Mouse (Mus musculus) kidney, embryonic 16.5 days (tissue): Measurements from ENCODE around the gene Kif17. TPM values are rescaled to one million over a fixed set of nuclear protein-coding genes. Genes with fewer than 3 reads are reported as not detected.
A peak's percentile ranks its signal among the peaks of the same experiment; 100 is the strongest.

Source experiments
- ATAC-seq: fragments of 200-750 bp; cut with Nextera tagmentation; 2 replicates; pipeline ENCODE4 v1.8.0; 2017; ENCODE audit warnings: moderate TSS enrichment; ENCODE audit not compliant: low FRiP score, low TSS enrichment
- H3K27ac ChIP-seq: fragments of 300-500 bp; sonication (generic); 2 replicates; pipeline ENCODE4 v1.5.1; 2014; ENCODE audit warnings: low read length
- H3K27me3 ChIP-seq: fragments of 300-500 bp; sonication (generic); 2 replicates; pipeline ENCODE4 v1.6.1; 2014; ENCODE audit warnings: low read length, control low read depth, mixed read lengths; ENCODE audit not compliant: insufficient read depth
- H3K36me3 ChIP-seq: fragments of 300-500 bp; sonication (generic); 2 replicates; pipeline ENCODE4 v1.6.1; 2014; ENCODE audit warnings: low read length, control low read depth, mixed read lengths; ENCODE audit not compliant: insufficient read depth
- H3K4me1 ChIP-seq: fragments of 300-500 bp; sonication (generic); 2 replicates; pipeline ENCODE4 v1.6.1; 2014; ENCODE audit warnings: low read length, control low read depth, mixed read lengths; ENCODE audit not compliant: insufficient read depth
- H3K4me2 ChIP-seq: fragments of 300-500 bp; sonication (generic); replicated peaks from 2 replicates; pipeline ENCODE4 v1.6.1; 2014; ENCODE audit warnings: low read depth, low read length
- H3K4me3 ChIP-seq: fragments of 300-500 bp; sonication (generic); 2 replicates; pipeline ENCODE4 v1.5.1; 2014; ENCODE audit warnings: mild to moderate bottlenecking, low read length
- H3K9ac ChIP-seq: fragments of 300-500 bp; sonication (generic); replicated peaks from 2 replicates; pipeline ENCODE4 v1.6.1; 2014; ENCODE audit warnings: low read length
- H3K9me3 ChIP-seq: fragments of 300-500 bp; sonication (generic); 2 replicates; pipeline ENCODE4 v1.6.1; 2016; ENCODE audit warnings: low read length, control low read depth
- WGBS: fragments of 180-500 bp; shearing (Covaris S2); extraction: QIAGEN DNeasy Blood & Tissue Kit; methylation state at CpG from one replicate; pipeline ENCODE4 v1.1.7; 2014; 5-methylcytosine and 5-hydroxymethylcytosine counted together
- polyA plus RNA-seq: library from polyadenylated mRNA; unstranded; fragments of >200 nt; fragmentation: Nextera tagmentation; extraction: Ambion mirVana; gene quantifications from 2 replicates; pipeline ENCODE4 v1.2.1, GENCODE M21; 2015

Kif17 gene
- polyA plus RNA-seq, 1 experiment from 2014 or later: 2.2 TPM

GRCm38 (mm10) chr4:138257116-138257687 lies 7.0 kb downstream of the Kif17 start:
- Histone ChIP-seq H3K9ac (no peak overlapping the region), H3K36me3 (no peaks in the 10 kb centered on the region), H3K4me3 (no peak overlapping the region), H3K27ac (no peak overlapping the region), H3K4me2 (no peak overlapping the region), H3K9me3 (no peaks in the 10 kb centered on the region), H3K27me3 (peaks cover 5% of the 10 kb centered on the region; the same call in 1 of the 2 replicates), H3K4me1 (peaks cover 4% of the 10 kb centered on the region)
- no peak for ATAC-seq
- WGBS: 84% methylated on average over 22 of the region's 22 CpGs

DNA sequence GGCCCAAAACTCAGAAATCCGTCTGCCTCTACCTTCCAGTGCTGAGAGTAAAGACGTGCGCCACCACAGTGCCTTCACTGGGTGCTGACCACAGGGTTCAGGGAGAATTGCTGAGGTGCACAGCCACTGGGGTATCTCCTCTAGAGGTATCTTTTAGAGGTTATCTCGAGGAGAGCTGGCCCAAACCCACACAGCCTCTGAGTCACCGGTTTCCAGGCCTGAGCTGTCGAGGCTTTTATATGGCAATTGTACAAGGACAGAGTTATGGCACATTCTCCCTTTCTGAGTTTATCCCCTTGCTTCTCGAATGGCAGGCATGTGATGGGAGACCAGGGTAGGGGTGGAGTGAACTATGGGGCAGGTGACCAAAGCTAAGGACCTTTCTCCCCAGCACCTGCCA lies 8.4 kb downstream of the Kif17 start:
- no peaks in the 10 kb centered on the region for H3K9me3 ChIP-seq
- H3K27ac ChIP-seq: no peak overlapping the region
- no peaks in the 10 kb centered on the region for H3K36me3 ChIP-seq
- H3K4me1 ChIP-seq: 0 out of 2 replicates have a peak, but pooled peaks cover 5% of the 10 kb centered on the region
- no peak overlapping the region for H3K9ac ChIP-seq
- ATAC-seq: no peak
- 85% methylated on average over 7 of the region's 7 CpGs for WGBS
- no peak overlapping the region for H3K4me2 ChIP-seq
- H3K27me3 ChIP-seq: no peaks in the 10 kb centered on the region; the same call in 1 of the 2 replicates
- H3K4me3 ChIP-seq: no peak overlapping the region

GRCm38 (mm10) chr4:138259482-138259881 lies 9.2 kb downstream of the Kif17 start:
- WGBS: 81% methylated on average over 5 of the region's 5 CpGs
- ATAC-seq: no peak
- no peaks in the 10 kb centered on the region; the same call in 1 of the 2 replicates for H3K27me3 ChIP-seq

DNA sequence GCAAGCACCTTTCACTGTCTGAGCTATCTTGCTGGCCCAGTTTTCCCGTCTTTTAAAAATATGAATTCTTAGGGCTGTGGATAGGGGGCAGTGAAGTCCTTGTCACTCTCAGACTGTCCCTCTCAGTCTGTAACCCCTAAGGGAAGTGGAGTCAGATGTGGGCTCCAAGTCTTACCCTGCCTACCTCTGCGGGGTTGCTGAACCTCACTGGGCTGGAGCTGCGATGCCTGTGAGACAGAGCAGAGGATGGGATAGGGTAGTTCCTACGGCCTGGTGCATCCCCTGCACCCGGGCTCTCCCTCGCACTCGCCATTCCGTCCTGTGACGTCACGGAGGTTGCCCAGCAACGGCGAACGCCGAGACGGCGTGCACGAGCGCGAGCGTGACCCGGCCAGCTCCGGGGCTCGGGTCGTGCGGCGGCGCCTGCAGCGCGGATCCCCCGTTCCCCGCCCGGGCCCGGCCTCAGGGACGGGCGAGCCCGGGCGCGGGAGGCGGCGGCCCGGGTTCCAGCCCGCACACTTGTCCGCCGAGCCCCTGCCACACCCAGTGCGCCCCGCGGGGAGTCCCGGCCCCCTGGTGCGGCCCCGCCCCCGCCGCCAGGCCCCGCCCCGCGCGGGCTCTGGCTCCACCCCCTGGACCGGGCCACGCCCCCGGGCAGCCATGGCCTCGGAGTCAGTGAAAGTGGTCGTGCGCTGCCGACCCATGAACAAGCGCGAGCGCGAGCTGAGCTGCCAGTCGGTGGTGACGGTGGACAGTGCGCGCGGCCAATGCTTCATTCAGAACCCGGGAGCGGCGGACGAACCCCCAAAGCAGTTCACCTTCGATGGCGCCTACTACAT lies 11.8 kb downstream of the Kif17 start:
- under 1% methylated on average over 69 of the region's 78 CpGs for WGBS
- Histone ChIP-seq H3K4me3 (peak overlapping the region; percentile 70), H3K9me3 (no peaks in the 10 kb centered on the region)

More at GRCm38 (mm10) chr4:138259482-138259881, 9.2 kb downstream of the Kif17 start:
- Histone ChIP-seq H3K36me3 (no peaks in the 10 kb centered on the region), H3K4me1 (0 out of 2 replicates have a peak, but pooled peaks cover 5% of the 10 kb centered on the region), H3K27ac (no peak overlapping the region), H3K9ac (no peak overlapping the region), H3K4me2 (no peak overlapping the region), H3K4me3 (no peak overlapping the region), H3K9me3 (no peaks in the 10 kb centered on the region)

DNA sequence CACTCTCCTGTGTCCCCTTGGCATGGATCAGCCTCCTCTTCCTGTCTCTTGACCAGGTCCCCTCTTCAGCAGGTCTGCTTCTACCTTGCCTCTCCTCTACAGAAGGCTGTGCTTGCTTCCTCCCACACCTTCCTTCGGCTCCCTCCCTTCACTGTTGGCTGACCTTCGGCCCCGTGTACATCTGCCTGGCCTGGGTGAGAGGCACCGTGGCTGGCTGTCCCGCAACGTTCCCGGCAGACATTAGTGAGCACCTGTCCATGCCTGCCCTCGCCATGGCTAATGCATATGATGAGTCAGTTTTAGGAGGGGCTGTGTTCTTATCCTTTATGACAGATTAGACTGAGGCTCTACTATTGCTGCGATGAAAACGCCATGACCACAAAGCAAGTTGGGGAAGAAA lies 17.6 kb downstream of the Kif17 start:
- WGBS: 74% methylated on average over 10 of the region's 10 CpGs
- Histone ChIP-seq H3K27ac (no peak overlapping the region), H3K9ac (no peak overlapping the region), H3K27me3 (no peaks in the 10 kb centered on the region; the same call in 1 of the 2 replicates), H3K9me3 (no peaks in the 10 kb centered on the region), H3K4me2 (no peak overlapping the region), H3K4me3 (no peak overlapping the region), H3K4me1 (0 out of 2 replicates have a peak, but pooled peaks cover 2% of the 10 kb centered on the region), H3K36me3 (no peaks in the 10 kb centered on the region)
- no peak for ATAC-seq

More for the DNA sequence above, 11.8 kb downstream of the Kif17 start:
- no peak overlapping the region for H3K27ac ChIP-seq
- H3K4me1 ChIP-seq: 0 out of 2 replicates have a peak, but pooled peaks cover 5% of the 10 kb centered on the region
- H3K9ac ChIP-seq: peak overlapping the region; percentile 69
- H3K27me3 ChIP-seq: no peaks in the 10 kb centered on the region; the same call in 1 of the 2 replicates
- H3K4me2 ChIP-seq: peak overlapping the region; percentile 92
- H3K36me3 ChIP-seq: no peaks in the 10 kb centered on the region
- ATAC-seq: peak; percentile 87

GRCm38 (mm10) chr4:138272011-138272997 lies 22.1 kb downstream of the Kif17 start:
- no peak overlapping the region for H3K9ac ChIP-seq
- no peak overlapping the region for H3K27ac ChIP-seq
- no peaks in the 10 kb centered on the region for H3K27me3 ChIP-seq
- H3K4me3 ChIP-seq: no peak overlapping the region
- ATAC-seq: peak; percentile 57
- H3K4me2 ChIP-seq: no peak overlapping the region
- no peaks in the 10 kb centered on the region for H3K4me1 ChIP-seq
- H3K9me3 ChIP-seq: no peaks in the 10 kb centered on the region
- 65% methylated on average over 14 of the region's 14 CpGs for WGBS
- no peaks in the 10 kb centered on the region for H3K36me3 ChIP-seq

DNA sequence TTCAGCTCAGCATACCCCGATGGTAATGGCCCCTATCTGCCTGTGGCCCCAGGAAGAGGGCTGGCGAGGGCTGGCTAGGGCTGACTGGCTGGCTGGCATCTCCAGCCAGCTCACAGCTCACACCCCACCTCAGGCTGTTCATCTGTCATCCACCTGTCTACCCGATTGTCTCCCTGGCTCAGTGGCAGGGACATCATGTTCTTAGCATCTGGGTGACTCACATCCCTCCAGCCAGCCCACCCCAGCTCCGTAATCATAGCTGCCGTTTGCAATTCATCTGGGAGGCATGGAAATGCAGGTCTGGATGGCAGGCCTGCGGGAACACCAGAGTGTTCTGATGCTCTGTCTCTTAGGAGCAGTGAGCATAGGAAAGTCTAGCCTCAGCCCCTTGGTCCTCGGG lies 28.1 kb downstream of the Kif17 start:
- Histone ChIP-seq H3K27ac (no peak overlapping the region), H3K27me3 (no peaks in the 10 kb centered on the region), H3K4me1 (no peaks in the 10 kb centered on the region), H3K36me3 (no peaks in the 10 kb centered on the region), H3K4me2 (no peak overlapping the region), H3K9ac (no peak overlapping the region), H3K9me3 (no peaks in the 10 kb centered on the region), H3K4me3 (no peak overlapping the region)
- no peak for ATAC-seq
- 60% methylated on average over 7 of the region's 7 CpGs for WGBS

DNA sequence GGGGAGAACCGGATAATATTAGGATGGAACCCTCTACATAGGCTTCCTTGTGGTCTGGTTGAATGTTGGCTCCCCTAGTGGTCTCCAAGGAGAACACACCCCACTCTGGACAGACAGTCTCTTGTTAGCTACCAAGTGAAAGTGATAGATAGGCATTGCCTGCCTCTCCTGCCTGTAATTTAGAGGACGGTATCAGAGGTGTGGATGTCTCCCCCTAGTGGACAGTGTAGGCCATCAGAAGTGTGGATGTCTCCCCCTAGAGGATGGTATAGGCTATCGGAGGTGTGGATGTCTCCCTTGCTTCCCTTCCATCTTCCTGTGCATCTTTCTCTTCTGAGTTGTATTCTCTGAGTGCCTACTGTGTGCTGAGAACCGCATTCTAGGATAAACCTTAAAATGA lies 32.6 kb downstream of the Kif17 start:
- H3K9me3 ChIP-seq: no peaks in the 10 kb centered on the region
- WGBS: 18% methylated on average over 4 of the region's 4 CpGs
- ATAC-seq: no peak; the same call in 1 of the 2 replicates

DNA sequence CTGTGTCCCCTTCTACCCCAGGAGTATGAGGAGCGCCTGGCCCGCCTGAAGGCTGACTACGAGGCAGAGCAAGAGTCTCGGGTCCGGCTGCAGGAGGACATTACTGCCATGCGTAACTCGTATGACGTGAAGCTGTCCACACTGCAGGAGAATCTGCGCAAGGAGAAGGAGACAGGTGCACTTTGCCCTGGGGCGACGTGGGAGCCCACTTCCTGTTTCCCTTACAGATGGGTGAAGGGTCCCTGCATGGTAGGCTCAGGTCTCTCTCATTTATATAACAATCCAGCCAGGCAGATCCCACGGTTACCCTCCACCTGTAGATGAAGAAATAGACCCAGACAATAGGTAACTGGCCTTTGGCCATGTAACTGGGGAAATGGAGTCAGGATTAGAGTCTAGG lies 36.2 kb downstream of the Kif17 start:
- 0 out of 2 replicates have a peak, but pooled peaks cover 1% of the 10 kb centered on the region for H3K4me1 ChIP-seq
- no peak for ATAC-seq
- no peak overlapping the region for H3K4me3 ChIP-seq
- H3K9me3 ChIP-seq: no peaks in the 10 kb centered on the region
- no peaks in the 10 kb centered on the region for H3K36me3 ChIP-seq
- H3K4me2 ChIP-seq: no peak overlapping the region
- no peak overlapping the region for H3K9ac ChIP-seq
- WGBS: 80% methylated on average over 12 of the region's 12 CpGs
- H3K27me3 ChIP-seq: no peaks in the 10 kb centered on the region
- no peak overlapping the region for H3K27ac ChIP-seq

More for the DNA sequence above, 32.6 kb downstream of the Kif17 start:
- Histone ChIP-seq H3K27ac (no peak overlapping the region), H3K4me1 (no peaks in the 10 kb centered on the region), H3K4me3 (no peak overlapping the region), H3K9ac (no peak overlapping the region), H3K27me3 (no peaks in the 10 kb centered on the region), H3K4me2 (no peak overlapping the region), H3K36me3 (no peaks in the 10 kb centered on the region)
